Mouse (Mus musculus) MEL (cell line): ENCODE results near the gene Ciz1. TPM values are rescaled to one million over a fixed set of nuclear protein-coding genes. Genes with fewer than 3 reads are reported as not detected.

Source experiments
- DNase-seq: peaks from one replicate; pipeline ENCODE4 v3.0.0; 2011; ENCODE audit warnings: low read depth, low spot score
- H3K27ac ChIP-seq: 2 replicates; pipeline ENCODE4 v1.5.1; 2012; ENCODE audit warnings: low read depth, mild to moderate bottlenecking, control low read depth, low read length, moderate library complexity; ENCODE audit not compliant: control insufficient read depth
- H3K27me3 ChIP-seq, 2 experiments: fragments of 150-350 bp in 1 of 2; sonication (generic) in 1 of 2; 2 replicates each; pipeline ENCODE4 v1.6.1; 2012; ENCODE audit warnings: low read length in 2 of 2, mild to moderate bottlenecking in 2 of 2, improper control_type of control experiment in 1 of 2, moderate library complexity in 1 of 2; ENCODE audit not compliant: insufficient read depth in 2 of 2, control insufficient read depth in 1 of 2
- H3K36me3 ChIP-seq, 2 experiments: 2 replicates each; pipeline ENCODE4 v1.6.1; 2012 to 2014; ENCODE audit warnings: low read length in 2 of 2, improper control_type of control experiment in 1 of 2, inconsistent platforms in 1 of 2, mild to moderate bottlenecking in 1 of 2; ENCODE audit not compliant: insufficient read depth in 2 of 2, control insufficient read depth in 1 of 2
- H3K4me1 ChIP-seq, 2 experiments: fragments of 150-350 bp in 1 of 2; sonication (generic) in 1 of 2; 2 replicates each; pipeline ENCODE4 v1.6.1; 2012; ENCODE audit warnings: low read length in 2 of 2, improper control_type of control experiment in 1 of 2, mild to moderate bottlenecking in 1 of 2; ENCODE audit not compliant: insufficient read depth in 2 of 2, control insufficient read depth in 1 of 2
- H3K4me3 ChIP-seq, 2 experiments: fragments of 150-350 bp in 1 of 2; sonication (generic) in 1 of 2; 2 replicates each; pipeline ENCODE4 v1.5.1; 2012; ENCODE audit warnings: low read depth in 2 of 2, low read length in 2 of 2, mild to moderate bottlenecking in 2 of 2, moderate library complexity in 2 of 2, control low read depth in 1 of 2, improper control_type of control experiment in 1 of 2; ENCODE audit not compliant: control insufficient read depth in 1 of 2, insufficient read depth in 1 of 2
- H3K79me2 ChIP-seq: 2 replicates; pipeline ENCODE4 v1.6.1; 2012; ENCODE audit warnings: mild to moderate bottlenecking, low read length, moderate library complexity; ENCODE audit not compliant: control insufficient read depth, poor library complexity, insufficient read depth
- H3K9ac ChIP-seq: 2 replicates; pipeline ENCODE4 v1.6.1; 2012; ENCODE audit warnings: low read depth, mild to moderate bottlenecking, control low read depth, low read length, moderate library complexity; ENCODE audit not compliant: control insufficient read depth, poor library complexity, severe bottlenecking
- H3K9me3 ChIP-seq: fragments of 150-350 bp; sonication (generic); replicated peaks from 2 replicates; pipeline ENCODE4 v1.6.1; 2012; ENCODE audit warnings: mild to moderate bottlenecking, low read length, improper control_type of control experiment, moderate library complexity; ENCODE audit not compliant: insufficient read depth
- BHLHE40 ChIP-seq: IDR thresholded peaks from 2 replicates; pipeline ENCODE4 v1.6.1; 2012; ENCODE audit warnings: low read depth, mild to moderate bottlenecking, inconsistent platforms, low read length, improper control_type of control experiment, borderline replicate concordance
- CHD1 ChIP-seq: IDR thresholded peaks from 2 replicates; pipeline ENCODE4 v1.6.1; 2012; ENCODE audit warnings: low read depth, mild to moderate bottlenecking, inconsistent platforms, low read length, improper control_type of control experiment
- CTCF ChIP-seq, 3 experiments: IDR thresholded peaks in 2 of 3; conservative IDR thresholded peaks in 1 of 3; 2 replicates each; pipeline ENCODE4 v1.5.1; 2011 to 2012; ENCODE audit warnings: low read length in 3 of 3, low read depth in 2 of 3, mild to moderate bottlenecking in 2 of 3, improper control_type of control experiment in 1 of 3, inconsistent platforms in 1 of 3, mixed read lengths in 1 of 3, moderate library complexity in 1 of 3; ENCODE audit not compliant: control insufficient read depth in 1 of 3, insufficient read depth in 1 of 3, poor library complexity in 1 of 3, severe bottlenecking in 1 of 3
- ELF1 ChIP-seq: IDR thresholded peaks from 2 replicates; pipeline ENCODE4 v1.6.1; 2014; ENCODE audit warnings: low read depth, mild to moderate bottlenecking, inconsistent platforms, low read length, improper control_type of control experiment, moderate library complexity
- ETS1 ChIP-seq: IDR thresholded peaks from 2 replicates; pipeline ENCODE4 v1.6.1; 2012; ENCODE audit warnings: low read depth, mild to moderate bottlenecking, inconsistent platforms, low read length, improper control_type of control experiment, moderate library complexity
- GATA1 ChIP-seq: IDR thresholded peaks from 2 replicates; pipeline ENCODE4 v1.6.1; 2011; ENCODE audit warnings: low read depth, low read length, improper control_type of control experiment
- JUND ChIP-seq: IDR thresholded peaks from 2 replicates; pipeline ENCODE4 v1.6.1; 2011; ENCODE audit warnings: low read depth, mild to moderate bottlenecking, improper control_type of control experiment, low read length
- MAFK ChIP-seq: IDR thresholded peaks from 2 replicates; pipeline ENCODE4 v1.6.1; 2011; ENCODE audit warnings: low read depth, mild to moderate bottlenecking, low read length, improper control_type of control experiment, borderline replicate concordance
- MAX ChIP-seq: IDR thresholded peaks from 2 replicates; pipeline ENCODE4 v1.6.1; 2011; ENCODE audit warnings: low read length, improper control_type of control experiment
- MAZ ChIP-seq: IDR thresholded peaks from 2 replicates; pipeline ENCODE4 v1.6.1; 2012; ENCODE audit warnings: low read depth, mild to moderate bottlenecking, inconsistent platforms, low read length, improper control_type of control experiment
- MYB ChIP-seq: IDR thresholded peaks from 2 replicates; pipeline ENCODE4 v1.6.1; 2011; ENCODE audit warnings: mild to moderate bottlenecking, low read depth, low read length, improper control_type of control experiment
- MYC ChIP-seq: IDR thresholded peaks from 2 replicates; pipeline ENCODE4 v1.6.1; 2011; ENCODE audit warnings: low read depth, mild to moderate bottlenecking, low read length, improper control_type of control experiment, moderate library complexity
- NRF1 ChIP-seq: IDR thresholded peaks from 2 replicates; pipeline ENCODE4 v1.6.1; 2014; ENCODE audit warnings: low read depth, mild to moderate bottlenecking, inconsistent platforms, low read length, improper control_type of control experiment, moderate library complexity; ENCODE audit not compliant: poor library complexity, insufficient read depth, severe bottlenecking
- POLR2A ChIP-seq, 2 experiments: IDR thresholded peaks; 2 replicates each; pipeline ENCODE4 v1.6.1; 2011 to 2012; ENCODE audit warnings: low read length in 2 of 2, mild to moderate bottlenecking in 2 of 2, control low read depth in 1 of 2, improper control_type of control experiment in 1 of 2, low read depth in 1 of 2, moderate library complexity in 1 of 2; ENCODE audit not compliant: control insufficient read depth in 1 of 2, insufficient read depth in 1 of 2, poor library complexity in 1 of 2
- POLR2AphosphoS2 ChIP-seq: IDR thresholded peaks from 2 replicates; pipeline ENCODE4 v1.6.1; 2011; ENCODE audit warnings: low read length, improper control_type of control experiment
- POLR2AphosphoS5 ChIP-seq: IDR thresholded peaks from 2 replicates; pipeline ENCODE4 v1.6.1; 2012; ENCODE audit warnings: low read depth, borderline replicate concordance, mild to moderate bottlenecking, inconsistent platforms, low read length, moderate library complexity, mixed read lengths
- RAD21 ChIP-seq: IDR thresholded peaks from 2 replicates; pipeline ENCODE4 v1.6.1; 2011; ENCODE audit warnings: mild to moderate bottlenecking, low read depth, low read length, improper control_type of control experiment
- RCOR1 ChIP-seq: IDR thresholded peaks from 2 replicates; pipeline ENCODE4 v1.6.1; 2012; ENCODE audit warnings: low read depth, mild to moderate bottlenecking, inconsistent platforms, low read length, improper control_type of control experiment
- SIN3A ChIP-seq: IDR thresholded peaks from 2 replicates; pipeline ENCODE4 v1.6.1; 2012; ENCODE audit warnings: low read length, improper control_type of control experiment, inconsistent platforms
- SMC3 ChIP-seq: IDR thresholded peaks from 2 replicates; pipeline ENCODE4 v1.6.1; 2011; ENCODE audit warnings: low read depth, low read length, improper control_type of control experiment
- TAL1 ChIP-seq: IDR thresholded peaks from 2 replicates; pipeline ENCODE4 v1.6.1; 2012; ENCODE audit warnings: mild to moderate bottlenecking, inconsistent platforms, low read length, moderate library complexity, mixed read lengths
- ZNF384 ChIP-seq: IDR thresholded peaks from 2 replicates; pipeline ENCODE4 v1.6.1; 2012; ENCODE audit warnings: low read depth, mild to moderate bottlenecking, inconsistent platforms, low read length, improper control_type of control experiment
- polyA plus RNA-seq, 2 experiments: library from polyadenylated mRNA; stranded (reverse) in 1 of 2; unstranded in 1 of 2; fragments of >175 nt in 1 of 2; fragments of >200 nt in 1 of 2; gene quantifications; 2 replicates each; pipeline versions ENCODE4 v1.2.1 to v1.2.4; 2012; ENCODE audit warnings: low replicate concordance in 2 of 2, low read depth in 1 of 2; ENCODE audit not compliant: insufficient read length in 2 of 2, insufficient read depth in 1 of 2, missing spikeins in 1 of 2
- total RNA-seq: library from RNA; depleted of rRNA; stranded (reverse); fragments of 300-350 nt; gene quantifications from 2 replicates; pipeline ENCODE4 v1.2.3, GENCODE M21; 2012; rRNA removed

The Ciz1 gene
- total RNA-seq (20.7 and 21.6 TPM in 2 replicates), polyA plus RNA-seq (10 to 100 TPM in 1 of 2 experiments, not detected in 1; 99.8 TPM)

DNA sequence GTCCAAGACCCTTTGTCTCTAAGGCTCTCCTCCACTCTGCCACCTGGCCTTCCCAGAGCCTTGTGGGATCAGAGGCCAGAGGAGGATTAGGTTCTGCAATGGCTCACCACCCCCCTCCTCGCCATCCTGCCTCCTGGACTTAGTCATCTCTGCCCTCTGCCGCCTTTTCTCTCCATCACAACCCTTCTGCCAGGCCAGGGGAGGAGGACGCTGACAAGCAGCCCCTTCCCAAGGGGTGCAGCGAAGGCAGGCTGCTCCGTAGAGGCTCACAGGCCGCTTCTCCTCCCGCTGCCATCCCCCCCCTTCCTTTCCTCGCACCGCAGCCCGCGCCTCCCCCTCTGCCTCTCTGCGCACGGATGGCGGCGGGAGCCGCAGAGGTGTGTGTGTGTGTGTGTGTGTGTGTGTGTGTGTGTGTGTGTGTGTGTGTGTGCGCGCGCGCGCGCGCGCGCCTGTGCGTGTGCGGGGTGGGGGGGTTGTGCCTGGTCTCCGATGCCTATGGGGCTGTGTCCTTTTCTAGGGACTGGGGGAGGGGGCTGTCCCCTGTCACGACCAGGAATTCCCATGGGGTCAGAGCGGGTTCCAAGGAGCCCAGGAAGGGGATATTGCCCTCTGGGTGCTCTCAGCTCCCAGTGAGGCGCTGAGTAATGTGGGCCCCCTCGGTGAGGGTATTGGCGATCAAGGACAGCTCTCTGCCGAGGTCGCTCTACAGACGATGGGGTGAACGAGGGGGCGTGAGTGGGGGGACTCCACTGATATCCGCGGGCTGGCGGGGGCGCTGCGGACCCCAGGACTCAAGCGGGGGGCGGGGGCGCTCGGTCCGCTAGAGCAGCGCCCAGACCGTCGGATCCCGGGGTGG is at the start of gene Ciz1:
Gene Ciz1 (plus strand): TSS at position 177 of the 856 bp plus-strand sequence.
- Histone ChIP-seq H3K79me2 (no peaks in the 10 kb centered on the region), H3K27ac (no peak within 1 kb of the TSS), H3K4me3 (peak within 1 kb of the TSS; percentile 54 to 67), H3K4me1 (peaks cover 4 to 9% of the 10 kb centered on the region in 2 experiments; a peak in 3 of 4 replicates), H3K36me3 (peaks cover 0 to 4% of the 10 kb centered on the region in 2 experiments; a peak in 2 of 4 replicates), H3K27me3 (no peaks in the 10 kb centered on the region; a peak in 1 of 4 replicates), H3K9ac (peak within 1 kb of the TSS; percentile 69), H3K9me3 (no peaks in the 10 kb centered on the region)
- TF ChIP-seq NRF1 (0 out of 2 replicates have a peak, but pooled peaks have one; percentile 10), ZNF384 (no peak)
- no peak for DNase-seq

DNA sequence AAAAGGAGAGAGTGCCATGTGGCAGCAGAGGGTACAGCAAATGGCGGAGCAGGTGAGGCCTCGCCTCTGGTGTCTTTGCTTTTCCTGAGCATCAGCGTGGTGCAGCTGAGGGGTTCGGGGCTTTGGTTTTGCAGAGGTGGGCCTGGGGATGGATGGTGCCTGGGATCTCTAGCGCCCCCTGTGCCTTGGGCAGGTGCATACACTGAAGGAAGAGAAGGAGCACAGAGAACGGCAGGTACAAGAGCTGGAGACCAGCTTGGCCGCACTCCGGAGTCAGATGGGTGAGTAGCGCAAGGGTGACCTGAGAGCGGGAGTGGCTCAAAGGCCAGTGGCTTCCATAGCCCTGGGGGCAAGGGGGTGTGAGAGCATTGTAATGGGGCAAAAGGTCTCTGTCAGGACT is 49.2 kb upstream of the Ciz1 start:
- Histone ChIP-seq H3K79me2 (no peaks in the 10 kb centered on the region), H3K27me3 (no peaks in the 10 kb centered on the region)
- TF ChIP-seq CTCF (IDR thresholded peaks at IDR 0.05 in 2 of 3, conservative IDR thresholded peaks at IDR 0.05 in 1 of 3; ENCODE audit: control insufficient read depth in 1 of 3, insufficient read depth in 1 of 3, low read depth in 2 of 3, low read length in 3 of 3, poor library complexity in 1 of 3, severe bottlenecking in 1 of 3) (peak; percentile 32 to 60 (median 58)), MYC (no peak)
- TF ChIP-seq, all 39 proteins: peak for 1
- Histone ChIP-seq H3K4me3 (no peak overlapping the region), H3K9me3 (no peaks in the 10 kb centered on the region), H3K27ac (no peak overlapping the region), H3K9ac (no peak overlapping the region), H3K4me1 (no peaks in the 10 kb centered on the region), H3K36me3 (peaks cover 0 to 2% of the 10 kb centered on the region in 2 experiments; a peak in 2 of 4 replicates)
- DNase-seq, result no peak

DNA sequence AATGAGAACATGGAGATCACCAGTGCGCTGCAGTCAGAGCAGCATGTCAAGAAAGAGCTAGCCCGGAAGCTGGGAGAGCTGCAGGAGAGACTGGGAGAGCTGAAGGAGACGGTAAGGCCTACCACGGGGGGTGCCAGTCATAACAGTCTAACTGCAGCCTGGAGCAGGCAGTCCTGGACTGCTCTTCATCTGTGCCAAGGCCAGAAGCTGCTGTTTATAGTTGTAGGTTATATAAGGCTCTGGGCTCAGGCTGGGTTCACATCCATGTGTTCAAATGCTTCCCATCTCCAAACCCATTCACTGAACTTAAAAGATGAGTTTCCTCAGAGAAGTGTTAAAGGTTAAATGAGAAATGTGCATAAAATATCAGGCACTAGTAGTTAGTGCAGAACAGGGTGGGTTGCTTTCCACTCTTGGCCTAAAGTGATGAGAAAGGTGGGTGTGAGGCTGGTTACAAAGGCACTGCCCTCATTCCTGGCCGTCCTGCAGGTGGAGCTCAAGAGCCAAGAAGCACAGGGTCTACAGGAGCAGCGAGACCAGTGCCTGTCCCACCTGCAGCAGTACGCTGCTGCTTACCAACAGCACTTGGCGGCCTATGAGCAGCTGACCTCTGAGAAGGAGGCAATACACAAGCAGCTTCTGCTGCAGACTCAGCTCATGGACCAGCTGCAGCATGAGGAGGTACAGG is 47.8 kb upstream of the Ciz1 start:
- H3K4me1 ChIP-seq, result no peaks in the 10 kb centered on the region
- no peaks in the 10 kb centered on the region for H3K27me3 ChIP-seq
- no peak overlapping the region for H3K9ac ChIP-seq
- no peak overlapping the region for H3K27ac ChIP-seq
- DNase-seq, result peak; percentile 56
- no peaks in the 10 kb centered on the region for H3K79me2 ChIP-seq
- H3K4me3 ChIP-seq, result no peak overlapping the region
- peaks cover 0 to 2% of the 10 kb centered on the region in 2 experiments; a peak in 2 of 4 replicates for H3K36me3 ChIP-seq
- H3K9me3 ChIP-seq, result no peaks in the 10 kb centered on the region
- TF ChIP-seq BHLHE40, result no peak
- TF ChIP-seq MAX, result no peak
- no peak for TF ChIP-seq MYB
- peak; percentile 68 to 71 (median 70) for TF ChIP-seq CTCF (IDR thresholded peaks at IDR 0.05 in 2 of 3, conservative IDR thresholded peaks at IDR 0.05 in 1 of 3; ENCODE audit: control insufficient read depth in 1 of 3, insufficient read depth in 1 of 3, low read depth in 2 of 3, low read length in 3 of 3, poor library complexity in 1 of 3, severe bottlenecking in 1 of 3)
- TF ChIP-seq CHD1, result no peak
- TF ChIP-seq POLR2A (IDR thresholded peaks at IDR 0.05; ENCODE audit: control insufficient read depth in 1 of 2, insufficient read depth in 1 of 2, low read depth in 1 of 2, low read length in 2 of 2, poor library complexity in 1 of 2), result no peak
- TF ChIP-seq RAD21, result peak; percentile 36
- TF ChIP-seq TAL1, result no peak
- no peak for TF ChIP-seq MAFK
- no peak for TF ChIP-seq POLR2AphosphoS2
- TF ChIP-seq SIN3A, result no peak
- no peak for TF ChIP-seq ELF1
- peak; percentile 54 for TF ChIP-seq SMC3
- no peak for TF ChIP-seq ZNF384
- TF ChIP-seq RCOR1, result no peak
- no peak for TF ChIP-seq GATA1
- no peak for TF ChIP-seq ETS1
- no peak for TF ChIP-seq POLR2AphosphoS5
- TF ChIP-seq MAZ, result no peak
- no peak for TF ChIP-seq JUND
